8 mouse cellular contexts compared by ENCODE assay signal in genomic region chr9:21918035-21918592, GRCm38 (mm10). TPM values are rescaled to one million over a fixed set of nuclear protein-coding genes. Genes with fewer than 3 reads are reported as not detected.
DNase-seq lines count a peak whose midpoint lies in the region; ATAC-seq and TF ChIP-seq lines count a peak whose summit lies in the region.

TSS of gene Rab3d (minus strand) at chr9:21918192.

- H3K4me2 ChIP-seq in lung, embryonic 16.5 days (ENCODE audit: low read depth, low read length): peak within 1 kb of the TSS; percentile 98

- H3K4me1 ChIP-seq in MEL (ENCODE audit: control insufficient read depth in 1 of 2, insufficient read depth in 2 of 2, low read length in 2 of 2): peaks cover 7 to 12% of the 10 kb centered on the region in 2 experiments
- H3K4me1 ChIP-seq in cerebellum, adult 2 months (ENCODE audit: control insufficient read depth, insufficient read depth, low read length): no peaks in the 10 kb centered on the region
- H3K4me1 ChIP-seq in lung, embryonic 16.5 days (replicated peaks; ENCODE audit: control insufficient read depth, insufficient read depth, low read length): peaks cover 13% of the 10 kb centered on the region

- WGBS in cerebellum, adult 2 months: under 1% methylated on average over 36 of the region's 36 CpGs
- 0% methylated on average over 33 of the region's 36 CpGs for WGBS in lung, embryonic 16.5 days

- no peak for TF ChIP-seq RAD21 in MEL (IDR thresholded peaks at IDR 0.05; ENCODE audit: low read depth, low read length)

- peak; percentile 100 for DNase-seq in MEL (ENCODE audit: low read depth, low spot score)
- peak; percentile 87 to 88 for DNase-seq in cerebellum, adult 2 months
- peak; percentile 96 for DNase-seq in forelimb bud, embryonic 11.5 days (ENCODE audit: low read depth, low spot score)
- DNase-seq in layer of hippocampus, adult 9-10 months (ENCODE audit: low spot score): peak; percentile 70
- peak; percentile 75 for DNase-seq in ovary, postnatal 10 days (ENCODE audit: low spot score)
- DNase-seq in thymus, postnatal 10 days (ENCODE audit: low spot score in 2 of 2): peak; percentile 92 to 97

- no peaks in the 10 kb centered on the region for H3K27me3 ChIP-seq in MEL (ENCODE audit: control insufficient read depth in 1 of 2, insufficient read depth in 2 of 2, low read length in 2 of 2)
- H3K27me3 ChIP-seq in cerebellum, adult 2 months (ENCODE audit: control insufficient read depth, insufficient read depth, low read length): no peaks in the 10 kb centered on the region
- H3K27me3 ChIP-seq in lung, embryonic 16.5 days (ENCODE audit: control insufficient read depth, insufficient read depth, low read depth, low read length): no peaks in the 10 kb centered on the region

- peaks cover 0 to 10% of the 10 kb centered on the region in 2 experiments; a peak in 2 of 4 replicates for H3K36me3 ChIP-seq in MEL (ENCODE audit: control insufficient read depth in 1 of 2, insufficient read depth in 2 of 2, low read length in 2 of 2)
- H3K36me3 ChIP-seq in lung, embryonic 16.5 days (ENCODE audit: control insufficient read depth, insufficient read depth, low read length): no peaks in the 10 kb centered on the region

- no peaks in the 10 kb centered on the region for H3K9me3 ChIP-seq in MEL (replicated peaks; ENCODE audit: insufficient read depth, low read length)
- no peaks in the 10 kb centered on the region for H3K9me3 ChIP-seq in lung, embryonic 16.5 days (ENCODE audit: control insufficient read depth, low read length)

- peaks cover 3% of the 10 kb centered on the region; the same call in 1 of the 2 replicates for H3K79me2 ChIP-seq in MEL (ENCODE audit: control insufficient read depth, insufficient read depth, low read length, poor library complexity)

- peak in 1 of 2 experiments; percentile 28; a peak in 2 of 4 replicates for TF ChIP-seq EP300 in MEL (IDR thresholded peaks at IDR 0.05; ENCODE audit: low read depth in 1 of 2, low read length in 2 of 2)

- H3K4me3 ChIP-seq in MEL (ENCODE audit: control insufficient read depth in 1 of 2, insufficient read depth in 1 of 2, low read depth in 2 of 2, low read length in 2 of 2): peak within 1 kb of the TSS; percentile 65 to 94
- peak within 1 kb of the TSS; percentile 67 for H3K4me3 ChIP-seq in cerebellum, adult 2 months (replicated peaks; ENCODE audit: insufficient read depth, low read depth, low read length)
- H3K4me3 ChIP-seq in lung, embryonic 16.5 days (ENCODE audit: low read length): peak within 1 kb of the TSS; percentile 58

- peak; percentile 92 to 96 for ATAC-seq in hematopoietic stem cell, adult 5-6 weeks (replicated peaks in 1 of 2; ENCODE audit: insufficient read depth in 1 of 2, low FRiP score in 2 of 2, low TSS enrichment in 1 of 2, low read depth in 1 of 2, poor library complexity in 2 of 2, severe bottlenecking in 2 of 2)
- peak; percentile 96 for ATAC-seq in lung, embryonic 16.5 days (ENCODE audit: low read depth)

- TF ChIP-seq CTCF in MEL (IDR thresholded peaks at IDR 0.05 in 2 of 3, conservative IDR thresholded peaks at IDR 0.05 in 1 of 3; ENCODE audit: control insufficient read depth in 1 of 3, insufficient read depth in 1 of 3, low read depth in 2 of 3, low read length in 3 of 3, poor library complexity in 1 of 3, severe bottlenecking in 1 of 3): no peak; a peak in 1 of 6 replicates
- no peak for TF ChIP-seq CTCF in cerebellum, adult 2 months (IDR thresholded peaks at IDR 0.05; ENCODE audit: borderline replicate concordance, insufficient read depth, low read depth, low read length)

- peak in 1 of 2 experiments; percentile 87; a peak in 2 of 4 replicates for TF ChIP-seq POLR2A in MEL (IDR thresholded peaks at IDR 0.05; ENCODE audit: control insufficient read depth in 1 of 2, insufficient read depth in 1 of 2, low read depth in 1 of 2, low read length in 2 of 2, poor library complexity in 1 of 2)
- peak; percentile 46; the same call in 1 of the 2 replicates for TF ChIP-seq POLR2A in cerebellum, adult 2 months (IDR thresholded peaks at IDR 0.05; ENCODE audit: borderline replicate concordance, insufficient read depth, low read length)

- peak within 1 kb of the TSS; percentile 61 for H3K9ac ChIP-seq in MEL (ENCODE audit: control insufficient read depth, low read depth, low read length, poor library complexity, severe bottlenecking)
- peak within 1 kb of the TSS; percentile 68 for H3K9ac ChIP-seq in lung, embryonic 16.5 days (ENCODE audit: low read length)

- H3K27ac ChIP-seq in MEL (ENCODE audit: control insufficient read depth, low read depth, low read length): peak within 1 kb of the TSS; percentile 2; the same call in 1 of the 2 replicates
- peak within 1 kb of the TSS; percentile 68; the same call in 1 of the 2 replicates for H3K27ac ChIP-seq in cerebellum, adult 2 months (ENCODE audit: insufficient read depth, low read length)
- peak within 1 kb of the TSS; percentile 51 for H3K27ac ChIP-seq in lung, embryonic 16.5 days (ENCODE audit: low read length)

TF ChIP-seq in MEL, 35 proteins besides CTCF, POLR2A, EP300 and RAD21:
- peak; percentile 68 for TF ChIP-seq TCF12 (IDR thresholded peaks at IDR 0.05; ENCODE audit: low read depth, low read length)
- peak; percentile 36; the same call in 1 of the 2 replicates for TF ChIP-seq USF1 (IDR thresholded peaks at IDR 0.05; ENCODE audit: low read depth, low read length)
- peak; percentile 63; the same call in 1 of the 2 replicates for TF ChIP-seq SIN3A (IDR thresholded peaks at IDR 0.05; ENCODE audit: low read length)
- no peak for TF ChIP-seq MYC (IDR thresholded peaks at IDR 0.05; ENCODE audit: low read depth, low read length)
- peak; percentile 95 for TF ChIP-seq MAZ (IDR thresholded peaks at IDR 0.05; ENCODE audit: low read depth, low read length)
- peak; percentile 77; the same call in 1 of the 2 replicates for TF ChIP-seq E2F4 (IDR thresholded peaks at IDR 0.05; ENCODE audit: borderline replicate concordance, low read depth, low read length)
- TF ChIP-seq POLR2AphosphoS5 (IDR thresholded peaks at IDR 0.05; ENCODE audit: borderline replicate concordance, low read depth, low read length): no peak
- peak; percentile 86 for TF ChIP-seq ZMIZ1 (IDR thresholded peaks at IDR 0.05; ENCODE audit: low read depth, low read length)
- TF ChIP-seq ZKSCAN1 (IDR thresholded peaks at IDR 0.05; ENCODE audit: low read depth, low read length): no peak
- no peak for TF ChIP-seq UBTF (IDR thresholded peaks at IDR 0.05; ENCODE audit: borderline replicate concordance, insufficient read depth, low read depth, low read length)
- no peak; the same call in 1 of the 2 replicates for TF ChIP-seq ZNF384 (IDR thresholded peaks at IDR 0.05; ENCODE audit: low read depth, low read length)
- TF ChIP-seq USF2 (IDR thresholded peaks at IDR 0.05; ENCODE audit: borderline replicate concordance in 1 of 2, insufficient read depth in 1 of 2, low read depth in 1 of 2, low read length in 2 of 2): no peak
- TF ChIP-seq GATA1 (IDR thresholded peaks at IDR 0.05; ENCODE audit: low read depth, low read length): no peak
- TF ChIP-seq MYB (IDR thresholded peaks at IDR 0.05; ENCODE audit: low read depth, low read length): no peak
- peak; percentile 63; the same call in 1 of the 2 replicates for TF ChIP-seq TBP (IDR thresholded peaks at IDR 0.05; ENCODE audit: low read depth, low read length)
- TF ChIP-seq MXI1 (IDR thresholded peaks at IDR 0.05; ENCODE audit: low read depth, low read length): peak; percentile 86
- TF ChIP-seq TAL1 (IDR thresholded peaks at IDR 0.05; ENCODE audit: low read length): no peak
- TF ChIP-seq POLR2AphosphoS2 (IDR thresholded peaks at IDR 0.05; ENCODE audit: low read length): peak; percentile 80; the same call in 1 of the 2 replicates
- TF ChIP-seq RCOR1 (IDR thresholded peaks at IDR 0.05; ENCODE audit: low read depth, low read length): 0 out of 2 replicates have a peak, but pooled peaks have one; percentile 34
- no peak for TF ChIP-seq GABPA (IDR thresholded peaks at IDR 0.05; ENCODE audit: low read depth, low read length)
- peak; percentile 55 for TF ChIP-seq ELF1 (IDR thresholded peaks at IDR 0.05; ENCODE audit: low read depth, low read length)
- peak; percentile 33; the same call in 1 of the 2 replicates for TF ChIP-seq MEF2A (IDR thresholded peaks at IDR 0.05; ENCODE audit: extremely low read depth, insufficient replicate concordance, low read depth, low read length, poor library complexity, severe bottlenecking)
- TF ChIP-seq CHD2 (IDR thresholded peaks at IDR 0.05; ENCODE audit: low read length): no peak
- peak; percentile 53 for TF ChIP-seq NRF1 (IDR thresholded peaks at IDR 0.05; ENCODE audit: insufficient read depth, low read depth, low read length, poor library complexity, severe bottlenecking)
- no peak; the same call in none of the 2 replicates for TF ChIP-seq MAX (IDR thresholded peaks at IDR 0.05; ENCODE audit: low read length)
- peak; percentile 53; the same call in 1 of the 2 replicates for TF ChIP-seq CHD1 (IDR thresholded peaks at IDR 0.05; ENCODE audit: low read depth, low read length)
- TF ChIP-seq NELFE (IDR thresholded peaks at IDR 0.05; ENCODE audit: low read depth, low read length): peak; percentile 79
- no peak; the same call in 1 of the 2 replicates for TF ChIP-seq KAT2A (conservative IDR thresholded peaks at IDR 0.05; ENCODE audit: low read depth, low read length)
- TF ChIP-seq ZC3H11A (IDR thresholded peaks at IDR 0.05; ENCODE audit: low read depth, low read length): no peak
- TF ChIP-seq HCFC1 (IDR thresholded peaks at IDR 0.05; ENCODE audit: low read depth, low read length): peak; percentile 73
- TF ChIP-seq MAFK (IDR thresholded peaks at IDR 0.05; ENCODE audit: borderline replicate concordance, low read depth, low read length): peak; percentile 4; the same call in 1 of the 2 replicates
- TF ChIP-seq JUND (IDR thresholded peaks at IDR 0.05; ENCODE audit: low read depth, low read length): no peak
- TF ChIP-seq SMC3 (IDR thresholded peaks at IDR 0.05; ENCODE audit: low read depth, low read length): 0 out of 2 replicates have a peak, but pooled peaks have one; percentile 2
- no peak for TF ChIP-seq BHLHE40 (IDR thresholded peaks at IDR 0.05; ENCODE audit: borderline replicate concordance, low read depth, low read length)
- peak; percentile 34 for TF ChIP-seq ETS1 (IDR thresholded peaks at IDR 0.05; ENCODE audit: low read depth, low read length)
TF ChIP-seq in MEL: peak in this region for 19.

RNA-seq across cellular contexts. Expression of gene Rab3d, which starts in this region (rescaled TPM):
- 19.0 and 22.9 TPM in 2 replicates for total RNA-seq in MEL (2012; rRNA removed)
- 10 to 100 TPM in 1 of 2 experiments, not detected in 1; 44.2 TPM for polyA plus RNA-seq in MEL (2012; ENCODE audit: insufficient read depth in 1 of 2, insufficient read length in 2 of 2, low read depth in 1 of 2, low replicate concordance in 2 of 2, missing spikeins in 1 of 2)
- 13.9 and 16.3 TPM in 2 replicates for polyA plus RNA-seq in cerebellum, adult 2 months (2012; rRNA removed)
- 13.5 and 14.6 TPM in 2 replicates for total RNA-seq in hematopoietic stem cell, adult 5-6 weeks (2017)
- 20.9 and 23.5 TPM in 2 replicates for polyA plus RNA-seq in lung, embryonic 16.5 days (2015; fragmentation: Nextera tagmentation; extraction: Ambion mirVana)

Comparison
In these comparisons a context has a peak if more than half of its experiments do, and no peak if none do; other contexts are left out.
1. Peak in every context shown above with its lines: DNase-seq, ATAC-seq, H3K4me3 ChIP-seq and H3K27ac ChIP-seq.
2. H3K27ac ChIP-seq: peak in every context shown above with its lines; median percentile 68 in cerebellum, adult 2 months; 51 in lung, embryonic 16.5 days; 2 in MEL.